Mouse (Mus musculus) regulatory T cell (primary cell): Measurements from ENCODE around the gene Srrt.

Experiments used
- in situ Hi-C: fragments of 300-600 bp; cut with MboI, MseI; formaldehyde crosslinking; loops from one replicate; pipeline ENCODE4 v1.15.1; 2025; ENCODE audit warnings: high pct_unique_total_duplicates

Srrt gene

DNA sequence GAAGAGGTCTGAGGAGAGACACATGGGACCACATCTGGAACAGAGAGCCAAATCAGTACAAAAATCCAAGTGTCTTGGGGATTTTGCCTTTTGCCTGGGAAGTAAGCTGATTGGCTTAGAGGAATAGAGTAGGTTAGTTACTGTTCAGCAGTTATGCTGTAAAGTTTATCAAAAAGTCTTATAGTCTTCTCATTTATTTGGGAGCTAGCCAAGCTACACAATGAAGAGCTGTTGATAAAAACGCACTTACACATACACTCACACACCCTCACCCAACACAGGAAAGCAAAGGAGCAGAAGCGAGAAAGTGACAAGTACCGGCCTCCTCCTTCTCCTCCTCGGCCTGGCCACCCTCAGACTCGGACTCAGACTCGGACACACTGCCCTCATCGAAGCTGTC is 8.2 kb downstream of the Srrt start:
- in situ Hi-C loops: loop anchor here (10.0 to 25.0 kb wide), 2 partner anchors 476 to 1162 kb away; partner anchors contain the start of genes Alkbh4, Lrwd1 and Ppp1r35

DNA sequence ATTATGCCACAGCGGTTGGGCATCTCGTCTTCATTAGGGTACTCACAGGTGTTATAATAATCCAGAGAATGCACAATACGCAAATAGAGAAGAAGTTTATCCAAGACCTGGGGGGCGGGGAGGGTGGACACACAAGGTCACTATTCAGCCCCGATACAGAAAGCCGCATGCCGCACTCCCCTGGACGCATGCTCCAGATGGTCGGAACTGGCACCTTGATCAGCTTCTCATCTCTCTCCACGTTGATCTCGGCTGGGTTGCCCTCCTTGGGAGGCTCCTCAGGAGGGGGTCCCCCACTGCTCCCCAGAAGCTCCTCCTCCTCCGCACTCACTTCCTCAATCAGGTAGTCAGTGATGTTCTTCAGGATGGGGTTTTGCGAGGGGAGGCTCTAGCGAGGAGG is 10.3 kb downstream of the Srrt start:
- in situ Hi-C loops: loop anchor here (10.0 to 25.0 kb wide), 2 partner anchors 478 to 1160 kb away; partner anchors contain the start of genes Alkbh4, Lrwd1 and Ppp1r35

DNA sequence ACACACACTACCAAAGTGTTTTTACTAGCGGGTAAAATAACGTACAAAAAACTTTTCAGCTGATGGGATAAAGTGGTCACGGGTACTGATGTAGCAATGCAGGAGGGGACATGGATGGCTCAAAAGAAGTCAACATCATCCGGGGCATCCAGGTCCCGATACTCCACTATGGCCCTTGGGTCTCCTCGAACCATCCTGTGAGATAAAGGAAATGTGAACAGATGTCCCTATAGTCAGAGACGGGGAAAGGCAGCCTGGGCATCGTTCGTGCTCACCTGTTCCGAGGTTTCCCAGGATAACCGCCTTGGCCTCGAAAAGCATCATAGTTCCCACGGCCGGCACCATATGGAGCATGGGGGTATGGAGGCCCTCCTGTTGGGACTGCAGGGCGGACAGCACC is 11.8 kb downstream of the Srrt start:
- in situ Hi-C loops: loop anchor here (10.0 to 25.0 kb wide), 2 partner anchors 479 to 1158 kb away; partner anchors contain the start of genes Alkbh4, Lrwd1 and Ppp1r35

DNA sequence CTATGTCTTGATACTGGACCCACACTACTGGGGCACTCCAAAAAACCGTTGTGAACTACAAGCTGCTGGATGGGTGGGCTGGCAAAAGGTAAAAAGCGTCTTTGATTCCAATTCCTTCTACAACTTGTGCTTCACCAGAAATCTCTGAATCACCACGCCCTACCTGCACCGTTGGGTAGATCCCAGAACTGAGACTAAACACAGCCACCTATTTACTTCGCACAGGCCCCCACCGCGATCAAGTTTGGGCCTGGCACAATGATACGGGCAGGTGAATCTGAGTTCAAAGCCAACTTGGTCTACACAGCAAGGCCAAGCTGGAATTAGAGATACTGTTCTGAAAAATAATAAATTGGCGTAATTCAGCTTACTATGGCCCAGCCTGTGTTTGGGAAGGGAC is 12.2 kb downstream of the Srrt start:
- in situ Hi-C loops: loop anchor here (10.0 to 25.0 kb wide), 2 partner anchors 480 to 1158 kb away; partner anchors contain the start of genes Alkbh4, Lrwd1 and Ppp1r35

DNA sequence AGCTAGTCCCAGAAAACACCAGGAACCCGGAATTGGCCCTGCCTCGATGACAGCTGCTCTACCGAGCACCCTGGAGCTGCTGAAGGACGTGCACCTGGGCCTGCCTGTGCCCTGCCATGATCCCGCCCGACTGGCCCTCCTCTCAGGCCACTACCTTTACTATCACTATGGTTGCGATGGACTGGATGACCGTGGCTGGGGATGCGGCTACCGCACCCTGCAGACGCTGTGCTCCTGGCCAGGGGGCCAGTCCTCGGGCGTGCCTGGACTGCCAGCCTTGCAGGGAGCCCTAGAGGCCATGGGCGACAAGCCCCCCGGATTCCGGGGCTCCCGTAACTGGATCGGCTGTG is 12.8 kb downstream of the Srrt start:
- in situ Hi-C loops: loop anchor here (5.0 to 25.0 kb wide), 3 partner anchors 480 to 1157 kb away; partner anchors contain the start of genes Alkbh4, Lrwd1 and Ppp1r35

DNA sequence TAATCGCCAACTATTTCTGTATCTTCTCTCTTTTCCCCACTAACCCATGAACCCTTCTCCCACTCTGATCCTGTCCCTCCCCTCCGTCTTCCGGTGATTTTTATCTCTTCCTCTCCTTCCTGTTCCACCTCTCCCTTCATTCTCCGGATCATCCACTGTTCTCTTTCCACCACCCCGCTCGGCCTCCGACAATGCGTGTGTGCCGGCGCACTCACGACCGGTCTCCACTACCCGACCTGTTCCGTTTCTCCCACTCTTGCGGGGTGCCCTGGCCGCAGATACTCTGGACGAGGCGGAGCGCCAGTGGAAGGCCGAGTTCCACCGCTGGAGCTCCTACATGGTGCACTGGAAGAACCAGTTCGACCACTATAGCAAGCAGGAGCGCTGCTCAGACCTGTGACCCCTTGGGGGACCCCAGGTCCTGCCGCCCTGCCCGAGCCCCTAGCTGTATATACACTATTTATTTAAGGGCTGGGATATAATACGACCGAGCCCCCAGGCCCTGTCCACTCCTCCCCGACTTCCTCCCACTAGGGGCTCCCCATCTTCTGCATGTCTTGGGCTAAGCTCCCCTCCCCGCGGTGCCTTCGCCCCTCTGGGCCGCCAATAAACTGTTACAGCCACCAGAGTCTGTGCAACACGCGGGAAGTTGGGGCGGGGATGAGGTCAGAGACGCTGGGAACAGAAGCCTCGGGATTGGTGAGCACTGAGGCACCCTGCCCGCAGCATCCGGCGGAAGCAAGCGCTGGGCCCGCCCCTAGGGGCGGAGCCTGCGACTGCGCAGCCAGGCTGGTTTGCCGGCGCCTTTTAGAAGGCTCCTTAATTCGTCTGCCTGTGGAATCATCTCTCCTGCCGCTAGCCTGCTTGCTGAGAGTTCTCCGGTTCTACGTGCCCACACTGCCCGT is 13.4 kb downstream of the Srrt start, which contains the start of gene Ufsp1:
TSS of gene Ufsp1 (plus strand) at position 791 of the 905 bp plus-strand sequence.
- in situ Hi-C loops: loop anchor here (5.0 to 25.0 kb wide), 3 partner anchors 481 to 1157 kb away; partner anchors contain the start of genes Alkbh4, Lrwd1 and Ppp1r35

DNA sequence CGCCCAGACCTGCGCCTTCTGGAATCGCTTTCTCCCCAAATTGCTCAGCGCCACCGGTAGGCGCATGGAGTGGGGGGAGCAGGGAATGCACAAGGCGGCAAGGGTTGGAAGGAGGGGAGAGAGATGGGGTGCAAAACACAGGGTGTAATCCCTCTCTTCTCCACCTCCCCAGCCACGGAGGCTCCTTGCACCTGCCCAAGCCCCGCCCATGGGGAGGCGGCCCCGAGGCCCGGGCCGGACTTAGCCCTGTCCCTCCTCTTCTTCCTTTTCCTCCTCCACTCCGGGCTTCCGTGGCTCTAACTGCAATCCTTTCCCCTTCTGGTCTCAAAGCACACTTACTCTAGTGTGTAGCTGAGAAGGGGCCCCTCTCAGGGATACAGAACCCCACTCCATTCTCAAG is 14.2 kb downstream of the Srrt start:
- in situ Hi-C loops: loop anchor here (5.0 to 25.0 kb wide), 3 partner anchors 482 to 1156 kb away; partner anchors contain the start of genes Alkbh4, Lrwd1 and Ppp1r35

DNA sequence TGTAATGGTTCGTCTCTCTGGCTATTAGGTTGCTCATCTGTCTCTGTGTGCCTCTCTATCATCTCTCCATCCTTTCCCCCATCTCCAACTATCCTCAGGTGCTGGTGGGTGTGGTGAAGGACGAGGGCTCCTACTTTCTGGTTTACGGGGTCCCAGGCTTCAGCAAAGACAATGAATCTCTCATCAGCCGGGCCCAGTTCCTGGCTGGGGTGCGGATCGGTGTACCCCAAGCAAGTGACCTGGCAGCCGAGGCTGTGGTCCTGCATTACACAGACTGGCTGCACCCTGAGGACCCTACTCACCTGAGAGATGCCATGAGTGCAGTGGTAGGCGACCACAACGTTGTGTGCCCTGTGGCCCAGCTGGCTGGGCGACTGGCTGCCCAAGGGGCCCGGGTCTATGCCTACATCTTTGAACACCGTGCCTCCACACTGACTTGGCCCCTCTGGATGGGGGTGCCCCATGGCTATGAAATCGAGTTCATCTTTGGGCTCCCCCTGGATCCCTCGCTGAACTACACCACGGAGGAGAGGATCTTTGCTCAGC is 16.0 kb downstream of the Srrt start:
- in situ Hi-C loops: loop anchor here (5.0 to 25.0 kb wide), 3 partner anchors 483 to 1154 kb away; partner anchors contain the start of genes Alkbh4, Lrwd1 and Ppp1r35

DNA sequence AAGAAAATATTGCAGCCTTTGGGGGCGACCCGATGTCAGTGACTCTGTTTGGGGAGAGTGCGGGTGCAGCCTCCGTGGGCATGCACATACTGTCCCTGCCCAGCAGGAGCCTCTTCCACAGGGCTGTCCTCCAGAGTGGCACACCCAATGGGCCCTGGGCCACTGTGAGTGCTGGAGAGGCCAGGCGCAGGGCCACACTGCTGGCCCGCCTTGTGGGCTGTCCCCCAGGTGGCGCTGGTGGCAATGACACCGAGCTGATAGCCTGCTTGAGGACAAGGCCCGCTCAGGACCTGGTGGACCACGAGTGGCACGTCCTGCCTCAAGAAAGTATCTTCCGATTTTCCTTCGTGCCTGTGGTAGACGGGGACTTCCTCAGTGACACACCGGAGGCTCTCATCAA is 16.8 kb downstream of the Srrt start:
- in situ Hi-C loops: loop anchor here (5.0 to 25.0 kb wide), 3 partner anchors 484 to 1153 kb away; partner anchors contain the start of genes Alkbh4, Lrwd1 and Ppp1r35

DNA sequence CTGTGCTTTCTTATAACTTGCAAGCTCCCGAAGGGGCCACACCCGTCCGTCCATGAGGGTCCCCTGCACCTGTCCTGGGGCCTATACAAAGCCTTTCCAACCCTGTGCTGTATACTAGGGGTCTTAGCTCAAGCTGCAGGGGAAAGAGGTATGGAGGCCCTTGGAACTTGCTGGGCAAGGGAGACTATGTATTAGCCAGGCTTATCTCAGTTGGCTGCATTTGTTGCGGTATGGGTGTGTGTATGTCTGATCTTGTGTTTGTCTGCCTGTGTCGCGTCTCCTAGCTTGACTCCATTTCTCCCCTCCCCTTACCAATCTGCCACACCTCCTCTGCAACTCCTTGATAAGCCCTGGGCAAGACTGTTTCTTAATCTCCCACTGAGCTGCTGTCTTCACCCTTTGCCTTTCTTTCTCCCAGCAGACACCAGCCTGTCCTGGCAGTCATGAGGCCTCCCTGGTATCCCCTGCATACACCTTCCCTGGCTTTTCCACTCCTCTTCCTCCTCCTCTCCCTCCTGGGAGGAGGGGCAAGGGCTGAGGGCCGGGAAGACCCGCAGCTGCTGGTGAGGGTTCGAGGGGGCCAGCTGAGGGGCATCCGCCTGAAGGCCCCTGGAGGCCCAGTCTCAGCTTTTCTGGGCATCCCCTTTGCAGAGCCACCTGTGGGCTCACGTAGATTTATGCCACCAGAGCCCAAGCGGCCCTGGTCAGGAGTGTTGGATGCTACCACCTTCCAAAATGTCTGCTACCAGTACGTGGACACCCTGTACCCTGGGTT is 17.7 kb downstream of the Srrt start:
- in situ Hi-C loops: loop anchor here (5.0 to 25.0 kb wide), 4 partner anchors 132 to 1152 kb away; partner anchors contain the start of genes Alkbh4, Lrwd1 and Ppp1r35

DNA sequence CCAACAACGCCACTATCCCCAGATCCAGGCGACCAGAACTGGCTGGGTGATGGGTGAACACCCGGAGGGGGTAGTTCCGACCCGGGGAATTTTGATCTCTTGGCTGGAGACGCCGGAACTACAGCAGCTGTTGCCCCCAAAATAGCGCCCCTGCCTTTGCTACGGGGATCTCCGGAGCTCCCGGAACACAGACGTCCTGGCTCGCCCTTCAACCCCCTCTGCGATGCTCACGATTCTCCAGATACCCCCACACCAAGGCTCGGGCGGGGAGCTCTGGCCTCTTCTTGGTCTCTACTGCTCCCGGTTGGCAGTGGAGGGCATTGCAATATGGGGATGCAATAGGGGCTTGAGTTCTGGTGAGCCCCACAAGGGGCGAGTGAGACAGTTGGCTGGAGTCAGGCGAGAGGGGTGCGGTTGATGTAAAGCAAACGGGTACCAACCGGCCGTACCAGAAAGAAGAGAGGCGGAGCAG is 18.4 kb downstream of the Srrt start:
- in situ Hi-C loops: loop anchor here (5.0 to 25.0 kb wide), 2 partner anchors 132 to 1152 kb away; partner anchors contain the start of genes Alkbh4 and Lrwd1

DNA sequence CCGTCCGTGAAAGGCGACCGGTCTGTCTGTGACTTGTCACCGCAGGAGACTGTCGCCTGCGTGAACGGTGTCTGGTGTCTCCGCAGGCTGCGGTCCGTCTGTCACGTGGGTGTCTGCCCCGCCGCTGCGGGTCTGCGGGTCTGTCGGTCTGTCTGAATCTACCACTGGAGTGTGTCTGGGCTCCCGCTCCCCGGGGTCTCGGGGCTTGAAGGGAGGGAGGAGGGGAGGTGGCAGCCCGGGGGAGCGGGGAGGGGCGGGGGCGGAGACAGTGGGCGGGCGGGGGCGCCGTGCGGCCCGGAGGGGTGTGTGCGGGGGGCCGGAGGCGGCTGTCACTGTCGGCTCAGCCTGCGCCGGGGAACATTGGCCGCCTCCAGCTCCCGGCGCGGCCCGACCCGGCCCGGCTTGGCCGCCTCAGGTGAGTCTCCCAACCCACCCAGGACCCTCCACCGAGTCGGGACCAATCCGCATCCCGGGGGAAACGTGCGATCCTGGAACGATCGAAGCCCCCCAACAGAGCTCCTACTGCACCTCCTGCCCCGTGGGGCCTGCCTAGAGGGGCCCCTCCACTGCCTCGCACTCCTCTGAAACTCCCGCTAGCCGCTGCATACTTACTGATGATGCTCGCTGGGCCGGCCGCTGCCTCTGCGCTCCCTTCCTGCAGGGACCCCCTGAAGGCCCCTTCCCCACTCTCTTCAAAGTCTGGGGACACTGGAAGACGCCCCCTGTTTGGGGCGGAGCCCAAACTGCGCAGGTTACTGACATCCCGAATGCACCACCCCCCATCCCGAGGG is 19.3 kb downstream of the Srrt start:
- in situ Hi-C loops: loop anchor here (5.0 to 25.0 kb wide), 2 partner anchors 131 to 1151 kb away; partner anchors contain the start of genes Alkbh4 and Lrwd1

DNA sequence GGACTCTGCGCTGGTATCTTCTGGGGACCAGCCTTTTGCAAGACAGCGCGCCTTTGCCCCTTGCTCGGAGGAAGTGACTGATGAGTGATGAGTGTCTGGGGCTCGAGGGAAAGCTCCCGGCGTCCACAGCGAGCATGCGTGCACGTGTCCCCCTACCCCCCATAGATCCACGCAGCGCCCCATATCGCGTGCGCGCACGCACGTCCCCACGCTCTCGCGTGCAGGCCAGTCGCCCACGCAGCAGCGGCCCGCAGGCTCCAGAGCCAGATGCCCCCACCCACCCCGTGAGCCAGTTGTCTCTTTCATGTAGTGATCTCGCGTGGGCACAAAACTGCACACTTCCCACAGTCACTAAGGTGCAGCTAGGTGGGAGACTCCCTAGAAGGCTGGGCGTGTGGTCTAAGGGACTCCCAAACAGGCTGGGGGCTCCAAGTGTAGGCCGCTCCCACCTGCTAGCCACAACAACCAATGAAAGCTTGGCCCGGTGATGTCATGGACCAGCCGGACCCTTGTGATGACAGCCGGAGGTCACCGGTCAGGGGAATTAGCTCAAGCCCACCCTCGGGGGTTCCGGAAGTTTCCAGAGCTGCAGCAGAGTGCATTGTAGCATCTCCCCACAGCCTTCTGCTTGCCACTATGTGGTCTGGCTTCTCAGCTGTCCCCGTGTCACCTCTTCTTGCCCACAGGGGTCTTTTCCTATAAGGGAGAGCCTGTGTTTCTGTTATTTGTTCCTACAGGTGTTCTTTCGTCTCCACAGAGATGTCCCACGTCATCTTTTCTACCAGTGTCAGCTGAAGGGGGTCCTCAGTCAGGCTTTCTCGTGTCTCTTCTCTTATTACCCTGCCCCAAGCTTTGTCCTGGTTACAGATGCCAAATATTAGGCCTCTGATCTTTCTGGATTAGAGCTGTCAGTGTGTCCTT is 20.2 kb downstream of the Srrt start, which contains the start of gene Ache:
TSS of gene Ache (plus strand) at position 488 of the 921 bp plus-strand sequence.
- in situ Hi-C loops: loop anchor here (5.0 to 25.0 kb wide), 2 partner anchors 130 to 1150 kb away; partner anchors contain the start of genes Alkbh4 and Lrwd1

DNA sequence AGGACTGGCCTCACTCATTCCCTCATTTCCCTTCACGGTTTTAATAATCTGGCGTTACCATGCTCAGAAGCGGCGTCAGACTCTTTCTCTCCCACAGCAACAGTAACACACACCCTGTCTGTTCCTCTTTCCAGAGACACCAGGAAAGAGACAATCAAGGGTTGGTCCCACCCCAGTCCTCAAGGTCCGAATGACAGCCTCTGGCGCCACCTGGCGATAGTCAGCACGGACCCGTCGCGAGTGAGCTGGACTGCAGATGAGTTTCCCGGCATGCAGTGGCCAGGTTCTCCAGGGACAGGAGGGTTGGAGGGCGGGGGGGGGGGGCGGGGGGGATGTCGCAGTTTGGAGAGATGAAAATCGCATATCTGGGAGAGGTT is 20.8 kb downstream of the Srrt start:
- in situ Hi-C loops: loop anchor here (5.0 to 25.0 kb wide), 2 partner anchors 129 to 1149 kb away; partner anchors contain the start of genes Alkbh4 and Lrwd1

DNA sequence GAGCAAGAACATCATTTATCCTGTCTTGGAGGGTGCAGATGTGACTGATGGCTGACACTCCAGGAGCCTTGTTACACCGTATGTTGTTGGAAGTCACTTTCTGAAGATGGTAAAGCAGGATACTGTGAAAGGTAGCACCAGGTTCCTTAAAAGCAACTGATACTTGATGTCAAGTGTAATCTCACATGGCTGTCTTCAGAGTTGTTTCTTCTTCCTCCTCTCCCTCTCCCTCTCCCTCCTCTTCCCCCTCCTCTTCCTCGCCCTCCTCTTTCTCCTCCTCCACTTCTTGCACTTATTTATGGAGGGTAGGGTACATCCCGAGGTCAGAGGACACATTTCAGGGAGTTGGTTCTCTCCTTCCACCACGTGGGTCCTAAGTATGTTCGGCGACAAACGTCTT is 21.5 kb downstream of the Srrt start:
- in situ Hi-C loops: loop anchor here (5.0 to 25.0 kb wide), 2 partner anchors 129 to 1149 kb away; partner anchors contain the start of genes Alkbh4 and Lrwd1

DNA sequence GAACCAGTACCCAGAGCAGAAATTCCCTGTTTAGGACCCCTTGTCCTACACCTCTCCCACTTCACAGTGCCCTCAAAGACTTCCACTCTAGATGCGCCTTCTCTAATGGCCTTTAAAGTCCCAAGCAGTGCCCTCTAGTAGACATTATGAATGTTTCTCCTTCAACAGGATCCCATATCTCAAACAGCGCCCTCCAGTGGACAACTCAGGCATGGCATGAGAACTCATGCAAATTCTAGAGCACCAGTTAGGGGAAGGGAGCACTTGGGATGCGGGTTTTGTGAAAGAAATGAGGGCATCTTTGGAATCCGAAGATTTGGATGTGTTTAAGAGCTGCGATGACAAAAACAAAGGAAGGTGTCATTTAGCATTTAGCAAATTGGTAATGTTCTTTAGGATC is 22.4 kb downstream of the Srrt start:
- in situ Hi-C loops: loop anchor here (5.0 to 25.0 kb wide), 2 partner anchors 128 to 1148 kb away; partner anchors contain the start of genes Alkbh4 and Lrwd1

DNA sequence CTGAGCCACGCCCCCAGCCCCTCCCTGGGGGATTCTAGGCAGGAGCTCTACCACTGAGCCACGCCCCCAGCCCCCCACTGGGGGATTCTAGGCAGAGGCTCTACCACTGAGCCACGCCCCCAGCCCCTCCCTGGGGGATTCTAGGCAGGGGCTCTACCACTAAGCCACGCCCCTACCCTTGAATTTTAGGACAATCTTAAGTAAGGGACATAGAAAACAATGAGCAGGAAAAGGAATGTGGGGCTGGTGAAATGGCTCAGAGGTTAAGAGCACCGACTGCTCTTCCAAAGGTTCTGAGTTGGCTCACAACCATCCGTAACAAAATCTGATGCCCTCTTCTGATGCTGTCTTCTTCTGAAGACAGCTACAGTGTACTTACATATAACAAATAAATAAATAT is 23.1 kb downstream of the Srrt start:
- in situ Hi-C loops: loop anchor here (25.0 kb wide), 1 partner anchor 1147 kb away; the partner anchor contains the start of genes Alkbh4 and Lrwd1
